15 mouse cellular contexts compared by ENCODE assay signal in the genomic region with DNA sequence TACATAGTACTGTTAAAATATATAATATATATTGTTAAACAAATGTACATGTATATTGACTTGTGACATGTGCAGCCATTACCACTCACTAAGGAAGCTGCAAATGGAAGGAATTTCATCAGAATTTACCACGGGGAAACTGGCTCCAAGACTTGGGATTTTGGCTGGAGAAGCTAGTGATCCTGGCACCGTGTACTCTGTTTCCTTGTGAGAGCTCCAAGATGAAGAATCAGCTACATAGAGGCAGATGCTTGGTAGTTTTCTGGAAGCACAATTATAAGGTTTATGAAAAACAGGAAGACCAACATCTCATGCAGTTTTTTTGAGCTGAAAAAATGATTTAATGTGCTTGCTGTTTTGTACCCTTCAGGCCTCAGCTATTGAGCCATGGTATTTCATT.
A peak's percentile ranks its signal among the peaks of the same experiment; 100 is the strongest.
DNase-seq lines count a peak whose midpoint lies in the region; ATAC-seq lines count a peak whose summit lies in the region.
"Had no signal": no experiment of that assay in that cellular context is flagged by ENCODE, and none has a peak within 500 bp of the region (broad histone marks: within the 10 kb centered on the region; RNA-seq: fewer than 3 reads in every experiment).

No protein-coding gene starts in this region.

- no peak for DNase-seq in frontal cortex, postnatal 25 days (ENCODE audit: low spot score in 2 of 2)
- peak; percentile 10 for DNase-seq in lung, postnatal 36 days
- DNase-seq in lung, postnatal 10 days = no peak
- peak; percentile 17 for DNase-seq in cerebellum, adult 8-10 months
- DNase-seq in spleen, postnatal 36 days (ENCODE audit: low spot score in 2 of 2) = no peak
- DNase-seq: adrenal gland, postnatal 14 days; kidney, adult 18-20 months; kidney, postnatal 14 days; left cerebral cortex, postnatal 4 days; right cerebral cortex, postnatal 14 days; thymus, adult 18-20 months had no signal

- ATAC-seq in frontal cortex, adult (ENCODE audit: low TSS enrichment) = peak; percentile 83
- no peak for ATAC-seq in CD4-positive, CD25-positive, alpha-beta regulatory T cell, adult 4 months
- ATAC-seq: hindbrain, embryonic 16.5 days; liver, embryonic 12.5 days had no signal

Comparison
In these comparisons a context has a peak if more than half of its experiments do, and no peak if none do; other contexts are left out.
1. DNase-seq: peak in lung, postnatal 36 days (single experiment) and cerebellum, adult 8-10 months (single experiment); none in frontal cortex, postnatal 25 days (0 of 2), lung, postnatal 10 days (single experiment) and spleen, postnatal 36 days (0 of 2).